Mouse (Mus musculus): ENCODE results near the gene Itpkc.

- TF ChIP-seq POLR2A (IDR thresholded peaks at IDR 0.05; ENCODE audit: low read depth, low read length) (no peak), CTCF (IDR thresholded peaks at IDR 0.05; ENCODE audit: borderline replicate concordance, insufficient read depth, low read length) (no peak)
Measured at GRCm38 (mm10) chr7:27180036-27180435, 48.4 kb downstream of the Itpkc start.

Data from embryonic fibroblast, embryonic 13.5 days (primary cell).